Mouse (Mus musculus) cerebellum, adult 11-12 months (tissue): Measurements from ENCODE around the gene Olfr599.
"Not testable (repeated sequence)": the region's sequence is repeated elsewhere in the genome, so short reads cannot be mapped to it uniquely, and the experiment has no call there.

Source experiments
- DNase-seq: peaks from one replicate; pipeline ENCODE4 v3.0.0; 2022

Olfr599 gene

GRCm38 (mm10) chr7:103335617-103336016, at the start of gene Olfr599:
Gene Olfr599, plus strand, starts transcription at chr7:103335917.
- DNase-seq = no peak

GRCm38 (mm10) chr7:103305348-103305747, 30.4 kb upstream of the Olfr599 start, which contains the start of gene Olfr596:
Gene Olfr596, plus strand, starts transcription at chr7:103305648.
- DNase-seq = not testable (repeated sequence)

- DNase-seq = not testable (repeated sequence)
Observed at GRCm38 (mm10) chr7:103316015-103316414, 19.7 kb upstream of the Olfr599 start, which contains the start of gene Olfr597. Gene Olfr597, plus strand, starts transcription at chr7:103316315.

- no peak for DNase-seq
Observed at GRCm38 (mm10) chr7:103323268-103323667, 12.4 kb upstream of the Olfr599 start, which contains the start of gene Olfr598. Gene Olfr598, plus strand, starts transcription at chr7:103323568.

- DNase-seq = no peak
Observed at GRCm38 (mm10) chr7:103349569-103349968, 13.9 kb downstream of the Olfr599 start, which contains the start of gene Olfr600. Gene Olfr600, minus strand, starts transcription at chr7:103349669.

- no peak for DNase-seq
Observed at GRCm38 (mm10) chr7:103362555-103362954, 26.8 kb downstream of the Olfr599 start, which contains the start of gene Olfr601. Gene Olfr601, minus strand, starts transcription at chr7:103362655.

GRCm38 (mm10) chr7:103386077-103386476, 50.4 kb downstream of the Olfr599 start, which contains the start of gene Olfr603:
Gene Olfr603, minus strand, starts transcription at chr7:103386177.
- DNase-seq = no peak
